In the genomic region with DNA sequence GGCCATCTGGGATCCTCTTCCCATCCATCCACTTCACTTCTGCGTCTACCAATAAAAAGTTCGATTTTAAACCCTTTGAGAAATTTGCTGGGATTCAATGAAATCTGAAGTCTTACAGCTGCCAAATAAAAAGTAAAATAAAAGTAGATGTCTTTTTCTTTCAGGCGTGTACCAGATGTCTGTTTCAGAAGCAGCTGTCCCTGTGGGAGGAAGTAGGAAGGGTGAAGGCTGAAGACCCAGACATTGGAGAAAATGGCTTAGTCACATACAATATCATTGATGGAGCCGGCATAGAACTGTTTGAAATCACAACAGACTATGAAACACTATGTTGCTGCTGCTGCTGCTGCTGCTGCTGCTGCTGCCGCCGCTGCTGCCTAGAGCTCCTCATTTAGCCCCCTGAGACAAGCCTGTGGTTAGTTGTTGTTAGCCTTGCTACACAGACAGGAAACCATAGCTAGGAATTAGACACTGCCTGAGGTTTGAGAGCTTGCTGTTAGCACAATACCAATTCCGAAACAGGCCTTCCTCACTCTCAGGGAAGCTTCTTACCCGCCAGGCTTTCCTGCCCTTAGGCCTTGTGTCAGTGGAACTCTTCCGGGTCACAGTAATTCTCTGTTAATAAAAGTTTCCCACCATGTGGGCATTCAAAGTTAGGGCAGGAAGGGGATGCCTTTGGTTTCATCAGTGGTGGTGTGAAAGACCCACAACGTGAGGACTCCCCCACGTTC, we compare ENCODE assay signal across 6 mouse cellular contexts.
DNase-seq lines count a peak whose midpoint lies in the region; ATAC-seq and TF ChIP-seq lines count a peak whose summit lies in the region.
"Not testable (repeated sequence)": the region's sequence is repeated elsewhere in the genome, so short reads cannot be mapped to it uniquely, and the experiment has no call there.

No protein-coding gene starts in this region.

- not testable (repeated sequence) for H3K4me3 ChIP-seq in layer of hippocampus, adult 2 months

- DNase-seq in gastrocnemius, postnatal 14 days: peak; percentile 0
- peak; percentile 46 for DNase-seq in heart, adult 11 months
- peak; percentile 38 to 50 for DNase-seq in layer of hippocampus, adult 2 months (ENCODE audit: low spot score in 2 of 2)
- peak; percentile 56 for DNase-seq in right cerebral cortex, adult 18-20 months
- DNase-seq in right cerebral cortex, postnatal 14 days: peak; percentile 3

- not testable (repeated sequence) for TF ChIP-seq CTCF in layer of hippocampus, adult 2 months (conservative IDR thresholded peaks at IDR 0.05)

- intact Hi-C loops in gastrocnemius, postnatal 14 days (cut with DNase I; ENCODE audit: low total_unique reads): not testable (repeated sequence)

- not testable (repeated sequence) for H3K27ac ChIP-seq in layer of hippocampus, adult 2 months

- peak; percentile 91 for ATAC-seq in megakaryocyte, adult 5-6 weeks (ENCODE audit: poor library complexity, severe bottlenecking)

Comparison
In these comparisons a context has a peak if more than half of its experiments do, and no peak if none do; other contexts are left out.
1. DNase-seq: peak in every context shown above with its lines; median percentile 56 in right cerebral cortex, adult 18-20 months; 46 in heart, adult 11 months; 44 in layer of hippocampus, adult 2 months; 3 in right cerebral cortex, postnatal 14 days; 0 in gastrocnemius, postnatal 14 days.